Mouse (Mus musculus): ENCODE measurements around the gene Rab23.

Gene Rab23

DNA sequence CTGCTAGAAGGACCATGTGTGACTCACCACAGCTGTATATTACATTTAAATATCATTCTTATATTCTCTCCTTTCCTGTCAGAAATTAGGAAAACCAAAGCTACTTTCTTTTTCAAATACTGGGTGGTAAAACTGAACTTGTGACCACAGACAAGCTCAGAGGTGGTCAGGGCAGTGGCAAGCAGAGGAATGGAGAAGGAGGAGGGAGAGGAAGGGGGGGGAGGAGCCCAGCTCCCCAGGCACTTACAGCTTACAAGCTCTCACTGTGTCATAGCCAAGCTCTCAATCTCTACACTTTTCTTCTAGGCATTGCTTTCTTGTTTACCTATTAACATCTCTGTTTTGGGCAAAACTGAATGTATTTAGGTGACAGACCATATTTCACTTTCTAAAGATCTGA is 49.1 kb downstream of the Rab23 start:
- no peak for DNase-seq

DNA sequence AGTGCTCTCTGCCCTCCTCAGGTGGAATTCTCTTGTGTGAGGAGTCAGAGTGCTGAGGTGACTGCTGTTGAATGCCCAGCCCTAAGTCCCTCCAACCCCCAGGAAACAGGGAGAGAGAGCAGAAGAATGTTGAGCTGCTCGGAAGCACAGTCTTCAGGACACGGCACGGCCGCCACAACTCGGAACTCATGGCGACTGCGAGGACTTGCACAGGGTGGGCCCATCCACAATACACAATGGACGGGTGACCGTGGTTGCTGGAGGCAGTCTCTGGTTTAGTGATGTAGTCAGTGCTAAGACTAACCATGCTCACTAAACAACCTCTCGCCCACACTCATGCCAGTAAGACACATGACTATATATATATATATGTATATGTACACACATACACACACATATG is 51.9 kb downstream of the Rab23 start:
- DNase-seq = no peak

DNA sequence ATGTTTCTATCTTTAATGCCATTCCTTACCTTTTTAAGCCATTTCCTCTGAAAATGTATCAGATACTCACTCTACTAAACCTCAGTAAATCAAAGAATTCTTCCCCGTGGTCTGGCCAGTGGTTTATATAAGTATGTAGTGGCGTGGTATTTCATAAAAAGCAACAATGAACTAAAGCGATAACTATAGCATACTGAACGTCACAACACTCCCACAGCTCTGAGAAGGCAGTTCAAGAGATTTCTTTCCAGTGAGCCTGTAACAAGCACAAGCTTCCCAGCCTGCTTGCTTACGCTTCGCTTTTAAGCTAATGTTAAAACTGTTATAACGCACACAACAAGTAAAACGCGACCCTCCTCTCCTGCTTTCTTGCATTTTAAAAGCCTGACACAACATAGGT is 52.4 kb downstream of the Rab23 start:
- no peak for DNase-seq

DNA sequence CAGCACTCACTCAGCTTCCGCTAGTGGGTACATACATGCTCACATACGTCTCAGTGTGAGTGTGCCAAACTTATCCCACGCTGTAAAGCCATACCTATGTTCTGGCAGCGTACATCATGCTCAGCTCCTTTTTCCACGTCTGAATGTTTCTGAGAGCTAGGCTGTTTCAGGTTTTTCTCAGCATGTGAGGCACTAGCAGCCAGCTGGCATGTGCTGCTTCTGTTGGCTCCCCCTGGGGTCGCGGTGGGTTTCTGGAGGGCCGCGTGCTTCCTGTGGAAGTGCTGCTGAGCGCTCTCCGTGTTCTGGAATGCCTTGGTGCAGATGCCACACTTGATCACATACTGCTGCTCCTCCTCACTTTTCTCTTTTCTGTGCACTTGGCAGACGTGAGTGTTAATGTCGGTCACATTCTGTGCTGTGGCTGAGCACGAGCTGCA is 56.5 kb downstream of the Rab23 start:
- DNase-seq = peak; percentile 74 to 86

DNA sequence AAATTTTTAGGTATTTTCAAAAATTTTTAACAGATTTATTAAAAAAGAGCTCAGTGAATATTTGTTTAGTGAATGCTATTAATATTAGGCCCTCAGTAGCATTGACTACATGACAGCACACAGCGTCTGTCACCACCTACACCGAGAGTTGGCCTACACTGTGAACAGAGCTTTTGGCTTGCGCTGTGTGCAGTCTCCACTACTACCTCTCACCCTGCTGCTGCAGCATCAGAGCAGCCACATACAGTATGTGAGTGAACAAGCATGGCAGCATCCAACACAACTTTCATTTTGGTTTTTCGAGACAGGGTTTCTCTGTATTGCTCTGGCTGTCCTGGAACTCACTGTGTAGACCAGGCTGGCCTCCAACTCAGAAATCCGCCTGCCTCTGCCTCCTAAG is 64.9 kb downstream of the Rab23 start:
- DNase-seq = no peak

DNA sequence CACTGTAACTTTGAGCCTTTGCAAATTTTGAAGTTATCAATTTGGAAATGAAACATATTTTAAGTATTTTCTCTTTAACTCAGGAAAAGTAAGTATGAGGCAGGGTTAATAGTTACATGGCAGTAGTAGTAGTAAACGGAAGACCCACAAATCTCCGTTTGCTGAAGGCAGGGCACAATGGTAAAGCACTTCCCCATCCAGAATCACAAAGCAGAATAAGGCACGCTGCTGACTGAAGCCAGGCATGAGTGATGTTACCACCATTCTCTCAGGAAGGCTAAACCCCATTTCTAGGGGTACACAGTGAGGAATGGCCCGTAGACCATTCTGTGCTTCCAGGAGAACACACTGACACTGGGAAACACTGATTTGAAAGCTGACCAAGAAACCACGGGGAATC is 68.4 kb downstream of the Rab23 start:
- DNase-seq = no peak

DNA sequence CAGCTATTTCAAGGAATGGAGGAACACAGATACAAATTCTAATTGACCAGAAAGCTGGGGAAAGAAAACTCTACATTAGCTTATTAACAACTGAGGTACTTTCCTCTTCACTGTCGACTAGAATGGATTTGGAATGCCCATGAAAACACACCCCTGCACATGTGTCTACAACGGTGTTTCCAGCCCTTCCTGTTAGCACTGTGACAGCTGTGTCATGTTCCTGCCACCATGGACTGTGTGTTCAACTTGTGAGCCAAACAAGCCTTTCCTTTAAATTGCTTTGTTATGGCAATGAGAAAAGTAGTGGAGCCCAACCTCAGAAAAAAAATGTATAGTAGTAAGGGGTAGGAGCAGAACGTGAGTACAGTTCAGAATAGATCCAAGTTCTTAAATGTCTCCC is 68.8 kb downstream of the Rab23 start:
- DNase-seq = no peak
